Mouse (Mus musculus) limb, embryonic 11.5 days (tissue): ENCODE measurements at regions not wholly inside any gene's neighbourhood (a gene's known extent, or its start where the extent isn't known, plus 50 kb on each side); places are given as distances from the start of the nearest gene placed in this dataset.

Experiments
- ATAC-seq: fragments of 200-750 bp; cut with Nextera tagmentation; 2 replicates; pipeline ENCODE4 v1.8.0; 2017; ENCODE audit warnings: low read depth; ENCODE audit not compliant: insufficient number of reproducible peaks, low FRiP score, low TSS enrichment
- DNase-seq: peaks from one replicate; pipeline ENCODE4 v3.0.0-alpha.2; 2015; ENCODE audit warnings: low spot score
- H3K27ac ChIP-seq: fragments of 300-500 bp; sonication (generic); replicated peaks from 2 replicates; pipeline ENCODE4 v1.5.1; 2014; ENCODE audit warnings: low read depth, mild to moderate bottlenecking, low read length
- H3K27me3 ChIP-seq: fragments of 300-500 bp; sonication (generic); 2 replicates; pipeline ENCODE4 v1.6.1; 2014; ENCODE audit warnings: mild to moderate bottlenecking, low read length, mixed read lengths; ENCODE audit not compliant: control insufficient read depth, insufficient read depth
- H3K36me3 ChIP-seq: fragments of 300-500 bp; sonication (generic); 2 replicates; pipeline ENCODE4 v1.6.1; 2014; ENCODE audit warnings: mild to moderate bottlenecking, low read length, moderate library complexity, mixed read lengths; ENCODE audit not compliant: control insufficient read depth, insufficient read depth
- H3K4me1 ChIP-seq: fragments of 300-500 bp; sonication (generic); 2 replicates; pipeline ENCODE4 v1.6.1; 2014; ENCODE audit warnings: low read length, mixed read lengths; ENCODE audit not compliant: control insufficient read depth, insufficient read depth
- H3K4me2 ChIP-seq: fragments of 300-500 bp; sonication (generic); 2 replicates; pipeline ENCODE4 v1.6.1; 2014; ENCODE audit warnings: low read depth, mild to moderate bottlenecking, moderate library complexity; ENCODE audit not compliant: severe bottlenecking
- H3K4me3 ChIP-seq: fragments of 300-500 bp; sonication (generic); 2 replicates; pipeline ENCODE4 v1.5.1; 2014; ENCODE audit warnings: low read depth, low read length
- H3K9ac ChIP-seq: fragments of 300-500 bp; sonication (generic); 2 replicates; pipeline ENCODE4 v1.6.1; 2014; ENCODE audit warnings: mild to moderate bottlenecking, low read length
- H3K9me3 ChIP-seq: fragments of 300-500 bp; sonication (generic); 2 replicates; pipeline ENCODE4 v1.6.1; 2016; ENCODE audit warnings: low read length; ENCODE audit not compliant: control insufficient read depth
- WGBS: fragments of 180-500 bp; shearing (Covaris S2); extraction: QIAGEN DNeasy Blood & Tissue Kit; methylation state at CpG from one replicate; pipeline ENCODE4 v1.1.7; 2014; 5-methylcytosine and 5-hydroxymethylcytosine counted together

GRCm38 (mm10) chr1:186472955-186473354 is 232.8 kb downstream of the Tgfb2 start:
- DNase-seq (no peak), ATAC-seq (no peak)
- Histone ChIP-seq H3K9ac (no peak overlapping the region), H3K27me3 (no peaks in the 10 kb centered on the region), H3K36me3 (no peaks in the 10 kb centered on the region), H3K27ac (no peak overlapping the region), H3K4me1 (no peaks in the 10 kb centered on the region), H3K4me2 (no peak overlapping the region), H3K9me3 (no peaks in the 10 kb centered on the region), H3K4me3 (no peak overlapping the region)
- WGBS = 84% methylated on average over 10 of the region's 10 CpGs

GRCm38 (mm10) chr1:186465526-186465925 is 240.3 kb downstream of the Tgfb2 start:
- Histone ChIP-seq H3K36me3 (no peaks in the 10 kb centered on the region), H3K27me3 (no peaks in the 10 kb centered on the region), H3K4me1 (no peaks in the 10 kb centered on the region), H3K4me3 (no peak overlapping the region), H3K9ac (no peak overlapping the region), H3K4me2 (no peak overlapping the region), H3K9me3 (no peaks in the 10 kb centered on the region), H3K27ac (no peak overlapping the region)
- no peak for DNase-seq
- 95% methylated on average over 5 of the region's 5 CpGs for WGBS
- no peak for ATAC-seq

GRCm38 (mm10) chr1:186460742-186461141 is 245.0 kb downstream of the Tgfb2 start:
- no peak overlapping the region for H3K4me2 ChIP-seq
- H3K27me3 ChIP-seq = no peaks in the 10 kb centered on the region
- no peaks in the 10 kb centered on the region for H3K4me1 ChIP-seq
- H3K9me3 ChIP-seq = no peaks in the 10 kb centered on the region
- H3K9ac ChIP-seq = no peak overlapping the region
- H3K4me3 ChIP-seq = no peak overlapping the region
- no peaks in the 10 kb centered on the region for H3K36me3 ChIP-seq
- DNase-seq = no peak
- 90% methylated on average over 10 of the region's 10 CpGs for WGBS
- no peak for ATAC-seq
- H3K27ac ChIP-seq = no peak overlapping the region

GRCm38 (mm10) chr1:186458099-186458637 is 247.6 kb downstream of the Tgfb2 start:
- ATAC-seq (no peak), DNase-seq (no peak)
- no peak overlapping the region for H3K4me3 ChIP-seq
- H3K36me3 ChIP-seq = no peaks in the 10 kb centered on the region
- H3K27ac ChIP-seq = no peak overlapping the region
- WGBS = 33% methylated on average over 2 of the region's 2 CpGs
- H3K9ac ChIP-seq = no peak overlapping the region
- H3K9me3 ChIP-seq = no peaks in the 10 kb centered on the region
- no peaks in the 10 kb centered on the region for H3K4me1 ChIP-seq
- H3K4me2 ChIP-seq = no peak overlapping the region
- H3K27me3 ChIP-seq = no peaks in the 10 kb centered on the region

- 86% methylated on average over 8 of the region's 8 CpGs for WGBS
- H3K9me3 ChIP-seq = no peaks in the 10 kb centered on the region
- no peak overlapping the region for H3K4me2 ChIP-seq
- DNase-seq (no peak), ATAC-seq (no peak)
- no peak overlapping the region for H3K9ac ChIP-seq
- no peaks in the 10 kb centered on the region for H3K4me1 ChIP-seq
- H3K27me3 ChIP-seq = no peaks in the 10 kb centered on the region
- H3K4me3 ChIP-seq = no peak overlapping the region
- no peaks in the 10 kb centered on the region for H3K36me3 ChIP-seq
- no peak overlapping the region for H3K27ac ChIP-seq
These were observed 248.7 kb downstream of the Tgfb2 start for GRCm38 (mm10) chr1:186457098-186457497.

GRCm38 (mm10) chr1:186456131-186456530 is 249.7 kb downstream of the Tgfb2 start:
- Histone ChIP-seq H3K4me2 (no peak overlapping the region), H3K36me3 (no peaks in the 10 kb centered on the region), H3K9ac (no peak overlapping the region), H3K4me3 (no peak overlapping the region), H3K27ac (no peak overlapping the region), H3K4me1 (no peaks in the 10 kb centered on the region), H3K9me3 (no peaks in the 10 kb centered on the region), H3K27me3 (no peaks in the 10 kb centered on the region)
- ATAC-seq = no peak
- peak; percentile 42 for DNase-seq
- 98% methylated on average over 3 of the region's 3 CpGs for WGBS

GRCm38 (mm10) chr1:186455177-186455660 is 250.6 kb downstream of the Tgfb2 start:
- 63% methylated on average over 7 of the region's 7 CpGs for WGBS
- Histone ChIP-seq H3K27ac (no peak overlapping the region), H3K36me3 (no peaks in the 10 kb centered on the region), H3K4me2 (no peak overlapping the region), H3K4me3 (no peak overlapping the region), H3K9me3 (no peaks in the 10 kb centered on the region), H3K4me1 (no peaks in the 10 kb centered on the region), H3K9ac (no peak overlapping the region), H3K27me3 (no peaks in the 10 kb centered on the region)
- no peak for ATAC-seq
- no peak for DNase-seq

GRCm38 (mm10) chr1:186454393-186455085 is 251.2 kb downstream of the Tgfb2 start:
- no peak for ATAC-seq
- no peaks in the 10 kb centered on the region for H3K4me1 ChIP-seq

More at GRCm38 (mm10) chr1:186454393-186455085, 251.2 kb downstream of the Tgfb2 start:
- Histone ChIP-seq H3K27me3 (no peaks in the 10 kb centered on the region), H3K9me3 (no peaks in the 10 kb centered on the region), H3K36me3 (no peaks in the 10 kb centered on the region), H3K4me2 (no peak overlapping the region), H3K27ac (no peak overlapping the region), H3K4me3 (no peak overlapping the region), H3K9ac (no peak overlapping the region)
- no peak for DNase-seq
- 34% methylated on average over 4 of the region's 4 CpGs for WGBS
